Mouse (Mus musculus): ENCODE results near the gene Lrrc46. TPM values are rescaled to one million over a fixed set of nuclear protein-coding genes. Genes with fewer than 3 reads are reported as not detected.

The Lrrc46 gene
- total and polyA plus RNA-seq, 2 experiments from 2014 or later = 2.4 to 2.7 TPM

DNA sequence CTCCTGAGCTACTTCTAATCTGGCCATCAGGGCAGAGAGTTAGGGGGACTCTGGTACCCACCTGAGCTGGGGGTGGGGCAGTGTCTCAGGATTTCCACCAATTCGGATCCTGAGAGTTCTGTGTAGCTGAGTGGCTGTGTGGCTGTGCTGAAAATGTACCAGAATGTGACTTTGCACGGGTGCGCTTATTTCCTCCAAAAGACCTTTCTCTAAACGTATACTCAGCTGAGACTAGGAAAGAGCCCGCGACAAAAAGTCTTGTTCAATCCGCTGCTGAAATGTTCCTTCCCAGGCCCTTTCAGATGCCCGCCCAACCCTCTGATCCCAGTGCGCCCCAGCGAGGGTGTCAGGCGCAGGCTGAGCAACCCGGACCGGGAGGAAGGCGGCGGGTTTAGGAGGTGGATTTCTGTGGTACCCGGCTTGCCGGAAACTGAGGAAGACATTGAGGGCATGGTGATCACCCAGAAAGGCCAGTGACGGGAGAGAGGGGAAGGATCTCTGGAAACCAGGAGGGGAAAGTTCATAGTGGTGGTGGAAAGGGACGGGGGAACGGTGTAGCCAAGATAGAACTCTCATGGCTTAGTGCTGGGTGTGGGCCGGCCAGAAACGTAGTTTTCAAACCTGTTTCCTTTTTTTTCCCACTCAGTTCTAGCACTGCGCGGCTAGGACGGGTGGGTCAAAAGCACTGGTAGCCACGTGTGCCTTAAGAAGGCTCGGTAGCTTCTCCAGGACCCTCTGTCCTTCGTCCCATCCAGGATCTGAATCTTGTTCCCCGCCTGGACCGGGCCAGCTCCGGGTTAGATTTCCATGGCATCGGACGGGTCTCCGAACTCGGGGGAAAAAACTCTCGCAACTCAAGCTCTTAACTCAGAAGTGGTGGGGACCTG lies 23.3 kb downstream of the Lrrc46 start:
- DNase-seq (ENCODE audit: low spot score) (no peak), ATAC-seq (ENCODE audit: low FRiP score) (no peak)
- H3K9ac ChIP-seq (replicated peaks; ENCODE audit: low read length, poor library complexity, severe bottlenecking) = no peak overlapping the region
- H3K4me3 ChIP-seq (ENCODE audit: low read depth, low read length) = peak overlapping the region; percentile 32; the same call in 1 of the 2 replicates
- H3K4me1 ChIP-seq (ENCODE audit: insufficient read depth, low read length) = peaks cover 6% of the 10 kb centered on the region; the same call in 1 of the 2 replicates
- under 1% methylated on average over 36 of the region's 36 CpGs for WGBS
- no peaks in the 10 kb centered on the region for H3K36me3 ChIP-seq (ENCODE audit: insufficient read depth, low read length)
- H3K27ac ChIP-seq (ENCODE audit: low read depth, low read length) = no peak overlapping the region
- H3K4me2 ChIP-seq (ENCODE audit: low read depth, low read length, poor library complexity, severe bottlenecking) = peak overlapping the region; percentile 44
- peaks cover 73% of the 10 kb centered on the region for H3K27me3 ChIP-seq (ENCODE audit: insufficient read depth, low read length)
- no peak for TF ChIP-seq CTCF (IDR thresholded peaks at IDR 0.05)
- H3K9me3 ChIP-seq (ENCODE audit: low read length) = no peaks in the 10 kb centered on the region

DNA sequence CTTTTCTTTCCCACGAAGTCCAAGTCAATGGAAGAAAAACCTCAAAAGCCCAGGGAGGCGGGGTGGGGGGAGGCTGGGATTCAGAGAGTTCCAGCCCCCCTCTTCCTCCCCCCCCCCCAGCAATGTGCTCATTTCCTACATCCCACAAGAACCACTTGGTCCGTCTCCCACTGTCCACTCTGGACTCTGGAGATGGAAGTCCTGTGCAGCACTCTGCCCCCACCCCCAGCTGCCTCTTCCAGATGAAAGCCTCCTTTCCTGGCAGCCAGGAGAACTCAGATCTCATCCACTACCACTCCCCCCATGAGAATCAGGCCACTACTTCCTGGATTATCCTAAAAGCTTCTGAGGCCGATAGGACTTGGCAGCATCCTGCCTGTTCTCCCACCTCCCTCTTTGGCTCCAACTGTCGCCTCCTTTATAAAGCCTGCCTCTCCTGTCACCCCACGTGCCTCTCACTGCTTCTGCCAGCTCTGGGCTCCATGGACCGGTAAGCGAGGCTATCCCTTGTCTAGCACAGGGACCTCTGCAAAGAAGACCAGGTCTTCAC lies 28.0 kb downstream of the Lrrc46 start, which contains the start of gene Sp6:
TSS of gene Sp6 (plus strand) at position 274 of the 550 bp plus-strand sequence.
- H3K9ac ChIP-seq (replicated peaks; ENCODE audit: low read length, poor library complexity, severe bottlenecking) = no peak within 1 kb of the TSS
- H3K4me1 ChIP-seq (ENCODE audit: insufficient read depth, low read length) = no peaks in the 10 kb centered on the region
- no peak within 1 kb of the TSS for H3K4me2 ChIP-seq (ENCODE audit: low read depth, low read length, poor library complexity, severe bottlenecking)
- no peak within 1 kb of the TSS for H3K27ac ChIP-seq (ENCODE audit: low read depth, low read length)
- 21% methylated on average over 8 of the region's 8 CpGs for WGBS
- TF ChIP-seq CTCF (IDR thresholded peaks at IDR 0.05) = no peak
- ATAC-seq (ENCODE audit: low FRiP score) (no peak), DNase-seq (ENCODE audit: low spot score) (peak; percentile 44)
- peaks cover 29% of the 10 kb centered on the region for H3K27me3 ChIP-seq (ENCODE audit: insufficient read depth, low read length)
- no peaks in the 10 kb centered on the region for H3K36me3 ChIP-seq (ENCODE audit: insufficient read depth, low read length)
- H3K9me3 ChIP-seq (ENCODE audit: low read length) = no peaks in the 10 kb centered on the region
- H3K4me3 ChIP-seq (ENCODE audit: low read depth, low read length) = no peak within 1 kb of the TSS

DNA sequence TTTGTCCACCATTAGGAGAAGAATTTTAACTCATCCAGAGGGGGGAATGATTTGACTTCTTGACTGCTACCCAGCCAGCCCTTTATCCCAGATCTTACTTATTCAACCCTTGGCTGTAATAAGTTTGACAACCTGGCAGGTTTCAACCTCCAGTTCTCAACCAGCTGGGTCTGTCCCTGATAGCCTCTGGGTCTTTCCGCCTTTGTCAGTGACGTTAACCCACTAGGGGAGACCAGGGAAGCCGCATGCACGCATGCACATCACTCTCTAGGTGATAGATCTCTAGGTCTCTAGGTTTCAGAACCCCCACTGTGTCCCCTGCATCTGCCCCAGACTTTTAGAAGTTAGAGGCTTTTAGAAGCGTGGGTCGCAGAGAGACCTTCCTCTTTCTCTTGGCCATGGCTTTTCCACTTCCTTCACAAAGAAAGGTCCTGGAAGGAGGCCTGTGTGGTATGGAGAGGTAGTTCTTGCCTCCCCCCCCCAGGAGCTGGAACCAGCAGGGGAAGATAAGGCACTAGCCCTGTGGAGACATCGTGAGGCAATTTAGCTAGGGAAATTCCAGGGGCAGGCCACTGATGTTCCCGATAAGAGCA lies 31.9 kb downstream of the Lrrc46 start:
- ATAC-seq (ENCODE audit: low FRiP score) (no peak), DNase-seq (ENCODE audit: low spot score) (no peak)
- Histone ChIP-seq H3K9ac (replicated peaks; ENCODE audit: low read length, poor library complexity, severe bottlenecking) (no peak overlapping the region), H3K4me1 (ENCODE audit: insufficient read depth, low read length) (no peaks in the 10 kb centered on the region), H3K9me3 (ENCODE audit: low read length) (no peaks in the 10 kb centered on the region), H3K4me2 (ENCODE audit: low read depth, low read length, poor library complexity, severe bottlenecking) (no peak overlapping the region), H3K27me3 (ENCODE audit: insufficient read depth, low read length) (no peaks in the 10 kb centered on the region; the same call in 1 of the 2 replicates), H3K4me3 (ENCODE audit: low read depth, low read length) (no peak overlapping the region), H3K36me3 (ENCODE audit: insufficient read depth, low read length) (no peaks in the 10 kb centered on the region), H3K27ac (ENCODE audit: low read depth, low read length) (no peak overlapping the region)
- WGBS = 68% methylated on average over 8 of the region's 8 CpGs
- no peak for TF ChIP-seq CTCF (IDR thresholded peaks at IDR 0.05)

DNA sequence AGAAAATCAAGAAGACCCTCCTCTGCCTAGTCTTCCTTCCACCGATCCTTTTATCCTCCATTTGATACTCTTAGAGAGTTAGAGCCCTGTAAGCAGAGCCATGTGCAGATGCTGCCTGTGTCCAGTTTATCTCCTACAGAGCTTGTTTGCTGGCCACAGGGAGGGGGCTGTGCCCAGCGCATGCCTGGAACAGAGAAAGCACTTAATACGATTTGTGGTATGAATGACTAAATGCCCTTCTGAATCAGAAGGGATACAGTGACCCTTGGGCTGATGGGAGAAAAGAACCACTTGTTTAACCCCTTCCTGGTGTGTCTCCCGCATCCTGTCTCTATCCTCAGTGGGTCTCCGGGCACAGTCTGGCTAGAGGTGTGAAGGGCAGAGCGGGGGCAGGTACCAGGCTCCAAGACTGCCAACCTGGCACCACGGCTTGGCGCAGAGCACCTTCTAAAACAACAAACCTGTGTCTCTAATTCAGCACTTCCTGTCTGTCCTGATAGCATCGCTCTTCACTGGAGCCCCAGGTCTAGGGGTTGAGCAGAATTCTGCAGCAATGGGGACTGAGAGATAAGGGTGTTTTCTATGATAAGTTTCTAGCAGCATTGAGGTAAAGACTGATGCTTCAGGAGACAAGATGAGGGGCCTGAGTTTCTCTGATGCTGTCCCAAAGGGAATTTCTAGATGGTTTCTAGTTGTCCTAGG lies 34.0 kb downstream of the Lrrc46 start:
- ATAC-seq (ENCODE audit: low FRiP score) = no peak
- DNase-seq (ENCODE audit: low spot score) = no peak
- no peaks in the 10 kb centered on the region for H3K9me3 ChIP-seq (ENCODE audit: low read length)
- no peaks in the 10 kb centered on the region; the same call in 1 of the 2 replicates for H3K27me3 ChIP-seq (ENCODE audit: insufficient read depth, low read length)
- H3K4me1 ChIP-seq (ENCODE audit: insufficient read depth, low read length) = no peaks in the 10 kb centered on the region
- no peaks in the 10 kb centered on the region for H3K36me3 ChIP-seq (ENCODE audit: insufficient read depth, low read length)
- no peak overlapping the region for H3K27ac ChIP-seq (ENCODE audit: low read depth, low read length)
- no peak overlapping the region for H3K4me2 ChIP-seq (ENCODE audit: low read depth, low read length, poor library complexity, severe bottlenecking)
- no peak overlapping the region for H3K9ac ChIP-seq (replicated peaks; ENCODE audit: low read length, poor library complexity, severe bottlenecking)
- H3K4me3 ChIP-seq (ENCODE audit: low read depth, low read length) = no peak overlapping the region
- TF ChIP-seq CTCF (IDR thresholded peaks at IDR 0.05) = no peak
- WGBS = 71% methylated on average over 9 of the region's 9 CpGs

DNA sequence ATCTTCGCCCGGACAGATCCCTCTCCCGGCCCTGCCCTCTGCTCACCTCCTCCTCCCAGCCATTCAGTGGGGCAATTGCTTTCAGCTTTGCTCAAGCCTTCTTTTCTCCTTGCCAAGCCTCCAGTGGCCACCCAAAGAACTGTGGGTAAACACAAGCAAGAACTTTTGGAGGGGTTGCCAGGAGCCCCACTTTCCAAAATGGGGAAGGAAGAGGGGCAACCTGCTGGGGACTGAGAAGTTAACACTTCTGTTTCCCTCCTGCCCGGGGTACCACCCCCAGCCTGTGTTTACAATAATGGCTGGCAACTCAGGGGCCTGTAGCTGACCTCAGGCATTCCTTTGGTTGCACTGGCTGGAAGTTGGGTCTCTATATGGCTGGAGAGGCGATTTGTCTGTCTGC lies 38.0 kb downstream of the Lrrc46 start:
- H3K36me3 ChIP-seq (ENCODE audit: insufficient read depth, low read length) = no peaks in the 10 kb centered on the region
- H3K27ac ChIP-seq (ENCODE audit: low read depth, low read length) = no peak overlapping the region
- no peak overlapping the region for H3K9ac ChIP-seq (replicated peaks; ENCODE audit: low read length, poor library complexity, severe bottlenecking)
- no peak overlapping the region for H3K4me3 ChIP-seq (ENCODE audit: low read depth, low read length)
- no peaks in the 10 kb centered on the region for H3K4me1 ChIP-seq (ENCODE audit: insufficient read depth, low read length)
- TF ChIP-seq CTCF (IDR thresholded peaks at IDR 0.05) = no peak
- DNase-seq (ENCODE audit: low spot score) (no peak), ATAC-seq (ENCODE audit: low FRiP score) (no peak)
- H3K9me3 ChIP-seq (ENCODE audit: low read length) = no peaks in the 10 kb centered on the region
- no peaks in the 10 kb centered on the region for H3K27me3 ChIP-seq (ENCODE audit: insufficient read depth, low read length)
- 34% methylated on average over 5 of the region's 5 CpGs for WGBS
- no peak overlapping the region for H3K4me2 ChIP-seq (ENCODE audit: low read depth, low read length, poor library complexity, severe bottlenecking)
